Mouse (Mus musculus) lung, embryonic 15.5 days (tissue): Measurements from ENCODE around the gene Naaladl2. TPM values are rescaled to one million over a fixed set of nuclear protein-coding genes. Genes with fewer than 3 reads are reported as not detected.

Source experiments
- ATAC-seq: fragments of 200-750 bp; cut with Nextera tagmentation; 2 replicates; pipeline ENCODE4 v1.8.0; 2017; ENCODE audit warnings: moderate number of reproducible peaks, borderline replicate concordance; ENCODE audit not compliant: low FRiP score, low TSS enrichment; ENCODE audit errors: extremely low read depth
- H3K27ac ChIP-seq: fragments of 300-500 bp; sonication (generic); 2 replicates; pipeline ENCODE4 v1.5.1; 2015; ENCODE audit warnings: moderate library complexity, mild to moderate bottlenecking, inconsistent platforms
- H3K27me3 ChIP-seq: fragments of 300-500 bp; sonication (generic); 2 replicates; pipeline ENCODE4 v1.6.1; 2015; ENCODE audit warnings: inconsistent platforms
- H3K36me3 ChIP-seq: fragments of 300-500 bp; sonication (generic); 2 replicates; pipeline ENCODE4 v1.6.1; 2015; ENCODE audit warnings: inconsistent platforms
- H3K4me1 ChIP-seq: fragments of 300-500 bp; sonication (generic); 2 replicates; pipeline ENCODE4 v1.6.1; 2015; ENCODE audit warnings: inconsistent platforms
- H3K4me2 ChIP-seq: fragments of 300-500 bp; sonication (generic); 2 replicates; pipeline ENCODE4 v1.6.1; 2015; ENCODE audit warnings: inconsistent platforms, mild to moderate bottlenecking, moderate library complexity
- H3K4me3 ChIP-seq: fragments of 300-500 bp; sonication (generic); 2 replicates; pipeline ENCODE4 v1.5.1; 2015; ENCODE audit warnings: mild to moderate bottlenecking, inconsistent platforms
- H3K9ac ChIP-seq: fragments of 300-500 bp; sonication (generic); 2 replicates; pipeline ENCODE4 v1.6.1; 2015; ENCODE audit warnings: inconsistent platforms
- H3K9me3 ChIP-seq: fragments of 300-500 bp; sonication (generic); 2 replicates; pipeline ENCODE4 v1.6.1; 2016; ENCODE audit warnings: inconsistent platforms
- WGBS: fragments of 180-500 bp; shearing (Covaris S2); methylation state at CpG from one replicate; pipeline ENCODE4 v1.1.7; 2015; 5-methylcytosine and 5-hydroxymethylcytosine counted together
- polyA plus RNA-seq: library from polyadenylated mRNA; unstranded; fragments of >200 nt; fragmentation: Nextera tagmentation; extraction: Ambion mirVana; gene quantifications from 2 replicates; pipeline ENCODE4 v1.2.1, GENCODE M21; 2015

Naaladl2 gene
- polyA plus RNA-seq, 1 experiment from 2014 or later, result 3.2 TPM

GRCm38 (mm10) chr3:24778416-24778815 lies 365.6 kb downstream of the Naaladl2 start:
- no peak overlapping the region for H3K4me2 ChIP-seq
- H3K36me3 ChIP-seq, result no peaks in the 10 kb centered on the region
- H3K27ac ChIP-seq, result no peak overlapping the region
- H3K9me3 ChIP-seq, result no peaks in the 10 kb centered on the region
- no peak for ATAC-seq
- no peak overlapping the region for H3K9ac ChIP-seq
- H3K4me1 ChIP-seq, result no peaks in the 10 kb centered on the region
- H3K27me3 ChIP-seq, result no peaks in the 10 kb centered on the region
- no peak overlapping the region for H3K4me3 ChIP-seq

GRCm38 (mm10) chr3:24749055-24749454 lies 395.0 kb downstream of the Naaladl2 start:
- Histone ChIP-seq H3K36me3 (no peaks in the 10 kb centered on the region), H3K4me3 (no peak overlapping the region), H3K27me3 (no peaks in the 10 kb centered on the region), H3K9ac (no peak overlapping the region), H3K9me3 (no peaks in the 10 kb centered on the region), H3K4me2 (no peak overlapping the region), H3K27ac (no peak overlapping the region), H3K4me1 (no peaks in the 10 kb centered on the region)
- no peak for ATAC-seq
- 20% methylated on average over 3 of the region's 3 CpGs for WGBS

GRCm38 (mm10) chr3:24747182-24747856 lies 396.7 kb downstream of the Naaladl2 start:
- H3K36me3 ChIP-seq, result no peaks in the 10 kb centered on the region
- H3K4me1 ChIP-seq, result no peaks in the 10 kb centered on the region
- no peak overlapping the region for H3K4me2 ChIP-seq
- H3K4me3 ChIP-seq, result no peak overlapping the region
- no peak overlapping the region for H3K9ac ChIP-seq
- WGBS, result 45% methylated on average over 6 of the region's 6 CpGs
- no peaks in the 10 kb centered on the region for H3K9me3 ChIP-seq
- H3K27me3 ChIP-seq, result no peaks in the 10 kb centered on the region
- no peak for ATAC-seq
- no peak overlapping the region for H3K27ac ChIP-seq

- no peak overlapping the region for H3K27ac ChIP-seq
- WGBS, result 36% methylated on average over 3 of the region's 3 CpGs
- ATAC-seq, result no peak
Observed at GRCm38 (mm10) chr3:24743946-24744345, 400.1 kb downstream of the Naaladl2 start.

GRCm38 (mm10) chr3:24719181-24719749 lies 424.8 kb downstream of the Naaladl2 start:
- Histone ChIP-seq H3K4me2 (no peak overlapping the region), H3K9me3 (no peaks in the 10 kb centered on the region), H3K4me3 (no peak overlapping the region), H3K9ac (no peak overlapping the region), H3K27ac (no peak overlapping the region), H3K4me1 (no peaks in the 10 kb centered on the region), H3K36me3 (no peaks in the 10 kb centered on the region), H3K27me3 (no peaks in the 10 kb centered on the region)
- ATAC-seq, result no peak
- 42% methylated on average over 3 of the region's 3 CpGs for WGBS

More at GRCm38 (mm10) chr3:24743946-24744345, 400.1 kb downstream of the Naaladl2 start:
- H3K9me3 ChIP-seq, result no peaks in the 10 kb centered on the region
- H3K27me3 ChIP-seq, result no peaks in the 10 kb centered on the region
- no peaks in the 10 kb centered on the region for H3K36me3 ChIP-seq
- no peak overlapping the region for H3K9ac ChIP-seq
- H3K4me1 ChIP-seq, result no peaks in the 10 kb centered on the region
- H3K4me2 ChIP-seq, result no peak overlapping the region
- H3K4me3 ChIP-seq, result no peak overlapping the region

- H3K27me3 ChIP-seq, result no peaks in the 10 kb centered on the region
Observed at GRCm38 (mm10) chr3:24714770-24715169, 429.3 kb downstream of the Naaladl2 start.

GRCm38 (mm10) chr3:24705778-24706423 lies 438.2 kb downstream of the Naaladl2 start:
- Histone ChIP-seq H3K4me3 (no peak overlapping the region), H3K9ac (no peak overlapping the region), H3K27ac (no peak overlapping the region), H3K27me3 (no peaks in the 10 kb centered on the region), H3K9me3 (no peaks in the 10 kb centered on the region), H3K4me1 (no peaks in the 10 kb centered on the region), H3K36me3 (no peaks in the 10 kb centered on the region), H3K4me2 (no peak overlapping the region)
- WGBS, result 74% methylated on average over 4 of the region's 4 CpGs
- ATAC-seq, result no peak

More at GRCm38 (mm10) chr3:24714770-24715169, 429.3 kb downstream of the Naaladl2 start:
- WGBS, result 68% methylated on average over 3 of the region's 3 CpGs
- ATAC-seq, result no peak
- Histone ChIP-seq H3K9me3 (no peaks in the 10 kb centered on the region), H3K4me1 (no peaks in the 10 kb centered on the region), H3K36me3 (no peaks in the 10 kb centered on the region), H3K27ac (no peak overlapping the region), H3K9ac (no peak overlapping the region), H3K4me2 (no peak overlapping the region), H3K4me3 (no peak overlapping the region)

GRCm38 (mm10) chr3:24690162-24690915 lies 453.7 kb downstream of the Naaladl2 start:
- H3K4me2 ChIP-seq, result no peak overlapping the region
- no peaks in the 10 kb centered on the region for H3K36me3 ChIP-seq
- 78% methylated on average over 2 of the region's 2 CpGs for WGBS
- H3K9ac ChIP-seq, result no peak overlapping the region
- no peak overlapping the region for H3K4me3 ChIP-seq
- ATAC-seq, result no peak
- H3K4me1 ChIP-seq, result no peaks in the 10 kb centered on the region
- no peak overlapping the region for H3K27ac ChIP-seq
- H3K27me3 ChIP-seq, result no peaks in the 10 kb centered on the region
- no peaks in the 10 kb centered on the region for H3K9me3 ChIP-seq

- Histone ChIP-seq H3K4me3 (no peak overlapping the region), H3K4me1 (no peaks in the 10 kb centered on the region), H3K27ac (no peak overlapping the region), H3K36me3 (no peaks in the 10 kb centered on the region), H3K9me3 (no peaks in the 10 kb centered on the region), H3K27me3 (no peaks in the 10 kb centered on the region), H3K4me2 (no peak overlapping the region), H3K9ac (no peak overlapping the region)
- 65% methylated on average over 3 of the region's 3 CpGs for WGBS
- ATAC-seq, result no peak
Observed at GRCm38 (mm10) chr3:24670500-24670899, 473.6 kb downstream of the Naaladl2 start.

GRCm38 (mm10) chr3:24668052-24668916 lies 475.8 kb downstream of the Naaladl2 start:
- Histone ChIP-seq H3K9ac (no peak overlapping the region), H3K36me3 (no peaks in the 10 kb centered on the region), H3K4me2 (no peak overlapping the region), H3K27me3 (no peaks in the 10 kb centered on the region), H3K4me1 (no peaks in the 10 kb centered on the region), H3K27ac (no peak overlapping the region), H3K4me3 (no peak overlapping the region), H3K9me3 (no peaks in the 10 kb centered on the region)
- 58% methylated on average over 3 of the region's 3 CpGs for WGBS
- no peak for ATAC-seq

GRCm38 (mm10) chr3:24665408-24665807 lies 478.7 kb downstream of the Naaladl2 start:
- H3K4me1 ChIP-seq, result no peaks in the 10 kb centered on the region
- no peak overlapping the region for H3K9ac ChIP-seq
- WGBS, result 52% methylated on average over 1 of the region's 1 CpGs
- H3K27me3 ChIP-seq, result no peaks in the 10 kb centered on the region
- H3K4me2 ChIP-seq, result no peak overlapping the region
- no peak for ATAC-seq
- H3K9me3 ChIP-seq, result no peaks in the 10 kb centered on the region
- no peak overlapping the region for H3K27ac ChIP-seq
- H3K4me3 ChIP-seq, result no peak overlapping the region
- no peaks in the 10 kb centered on the region for H3K36me3 ChIP-seq
